Mouse (Mus musculus) kidney, adult 2 months (tissue): ENCODE measurements around the gene Fam168b. TPM values are rescaled to one million over a fixed set of nuclear protein-coding genes. Genes with fewer than 3 reads are reported as not detected.

Experiments
- DNase-seq: peaks from one replicate; pipeline ENCODE4 v3.0.0; 2021
- H3K27ac ChIP-seq: fragments of 200-500 bp; 2 replicates; pipeline ENCODE4 v1.5.1; 2012; ENCODE audit warnings: low read depth, low read length, control low read depth, inconsistent platforms; ENCODE audit not compliant: insufficient read depth
- H3K27me3 ChIP-seq: fragments of 200-500 bp; replicated peaks from 2 replicates; pipeline ENCODE4 v1.6.1; 2012; ENCODE audit warnings: mild to moderate bottlenecking, moderate library complexity, low read length, inconsistent platforms; ENCODE audit not compliant: control insufficient read depth, insufficient read depth
- H3K36me3 ChIP-seq: fragments of 200-500 bp; 2 replicates; pipeline ENCODE4 v1.6.1; 2012; ENCODE audit warnings: mild to moderate bottlenecking, moderate library complexity, low read length, inconsistent platforms; ENCODE audit not compliant: control insufficient read depth, insufficient read depth
- H3K4me1 ChIP-seq: fragments of 200-500 bp; 2 replicates; pipeline ENCODE4 v1.6.1; 2011; ENCODE audit warnings: low read length; ENCODE audit not compliant: control insufficient read depth, insufficient read depth
- H3K4me3 ChIP-seq: fragments of 200-500 bp; 2 replicates; pipeline ENCODE4 v1.5.1; 2011; ENCODE audit warnings: mild to moderate bottlenecking, low read depth, low read length, control low read depth; ENCODE audit not compliant: insufficient read depth
- CTCF ChIP-seq: fragments of 200-500 bp; conservative IDR thresholded peaks from 2 replicates; pipeline ENCODE4 v1.5.1; 2011; ENCODE audit warnings: low read depth, mild to moderate bottlenecking, control low read depth, low read length, moderate library complexity, mixed read lengths; ENCODE audit not compliant: insufficient read depth, insufficient read length
- POLR2A ChIP-seq: fragments of 200-500 bp; IDR thresholded peaks from one replicate; pipeline ENCODE4 v1.6.1; 2011; ENCODE audit warnings: low read depth, low read length, control low read depth
- whole genome bisulfite sequencing: fragments of 180-500 bp; shearing (Covaris S2); methylation state at CpG from one replicate; pipeline ENCODE4 v1.1.7; 2018; 5-methylcytosine and 5-hydroxymethylcytosine counted together
- polyA plus RNA-seq: library from polyadenylated mRNA; depleted of rRNA; stranded (reverse); fragments of >200 nt; gene quantifications from 2 replicates; pipeline ENCODE4 v1.2.3, GENCODE M21; 2012

Gene Fam168b
- polyA plus RNA-seq, 1 experiment = 236 TPM

- Histone ChIP-seq H3K4me1 (peaks cover 24% of the 10 kb centered on the region; the same call in 1 of the 2 replicates), H3K27ac (peak overlapping the region; percentile 86), H3K27me3 (no peaks in the 10 kb centered on the region), H3K4me3 (peak overlapping the region; percentile 46), H3K36me3 (no peaks in the 10 kb centered on the region)
- peak; percentile 77 for DNase-seq
- TF ChIP-seq POLR2A (no peak), CTCF (no peak)
- WGBS = 2% methylated on average over 6 of the region's 6 CpGs
These were observed 8.7 kb upstream of the Fam168b start for GRCm38 (mm10) chr1:34851562-34851961.

GRCm38 (mm10) chr1:34850343-34851136, 7.7 kb upstream of the Fam168b start:
- 31% methylated on average over 10 of the region's 11 CpGs for WGBS
- no peak for TF ChIP-seq POLR2A
- no peak for TF ChIP-seq CTCF
- Histone ChIP-seq H3K4me3 (peak overlapping the region; percentile 82), H3K4me1 (peaks cover 20% of the 10 kb centered on the region; the same call in 1 of the 2 replicates), H3K36me3 (no peaks in the 10 kb centered on the region), H3K27me3 (no peaks in the 10 kb centered on the region), H3K27ac (peak overlapping the region; percentile 86; the same call in 1 of the 2 replicates)
- DNase-seq = peak; percentile 32

GRCm38 (mm10) chr1:34849745-34850342, 7.0 kb upstream of the Fam168b start, which contains the start of gene Plekhb2:
Plekhb2 (plus strand) TSS chr1:34849976.
- under 1% methylated on average over 37 of the region's 40 CpGs for WGBS
- peak within 1 kb of the TSS; percentile 69 for H3K27ac ChIP-seq
- DNase-seq = peak; percentile 96

GRCm38 (mm10) chr1:34847070-34847469, 4.2 kb upstream of the Fam168b start:
- no peak for DNase-seq

More at GRCm38 (mm10) chr1:34849745-34850342, 7.0 kb upstream of the Fam168b start, which contains the start of gene Plekhb2:
- peak within 1 kb of the TSS; percentile 82 for H3K4me3 ChIP-seq
- H3K36me3 ChIP-seq = no peaks in the 10 kb centered on the region
- H3K27me3 ChIP-seq = no peaks in the 10 kb centered on the region
- peaks cover 20% of the 10 kb centered on the region; the same call in 1 of the 2 replicates for H3K4me1 ChIP-seq
- TF ChIP-seq CTCF = no peak
- peak; percentile 78 for TF ChIP-seq POLR2A

GRCm38 (mm10) chr1:34842389-34842861, 440 bp downstream of the Fam168b start:
- TF ChIP-seq POLR2A (no peak), CTCF (no peak)
- Histone ChIP-seq H3K4me1 (peaks cover 23% of the 10 kb centered on the region), H3K36me3 (no peaks in the 10 kb centered on the region; the same call in 1 of the 2 replicates), H3K27ac (peak overlapping the region; percentile 91), H3K27me3 (no peaks in the 10 kb centered on the region), H3K4me3 (peak overlapping the region; percentile 97)
- no peak for DNase-seq
- 1% methylated on average over 48 of the region's 51 CpGs for WGBS

More at GRCm38 (mm10) chr1:34847070-34847469, 4.2 kb upstream of the Fam168b start:
- Histone ChIP-seq H3K36me3 (no peaks in the 10 kb centered on the region), H3K4me1 (peaks cover 13% of the 10 kb centered on the region), H3K27me3 (no peaks in the 10 kb centered on the region), H3K4me3 (no peak overlapping the region), H3K27ac (no peak overlapping the region)
- TF ChIP-seq CTCF = no peak
- TF ChIP-seq POLR2A = no peak
- WGBS = 94% methylated on average over 3 of the region's 3 CpGs

GRCm38 (mm10) chr1:34841709-34842388, 1.0 kb downstream of the Fam168b start:
- Histone ChIP-seq H3K4me3 (peak overlapping the region; percentile 97), H3K27me3 (no peaks in the 10 kb centered on the region), H3K4me1 (peaks cover 25% of the 10 kb centered on the region), H3K36me3 (no peaks in the 10 kb centered on the region; the same call in 1 of the 2 replicates), H3K27ac (peak overlapping the region; percentile 91)
- 1% methylated on average over 12 of the region's 12 CpGs for WGBS
- TF ChIP-seq POLR2A = no peak
- no peak for TF ChIP-seq CTCF
- peak; percentile 60 for DNase-seq

- TF ChIP-seq CTCF (no peak), POLR2A (no peak)
- DNase-seq = no peak
- H3K4me3 ChIP-seq = peak overlapping the region; percentile 3; the same call in 1 of the 2 replicates
- no peak overlapping the region for H3K27ac ChIP-seq
- WGBS = 57% methylated on average over 12 of the region's 12 CpGs
- H3K27me3 ChIP-seq = no peaks in the 10 kb centered on the region
- H3K36me3 ChIP-seq = no peaks in the 10 kb centered on the region; the same call in 1 of the 2 replicates
- peaks cover 29% of the 10 kb centered on the region for H3K4me1 ChIP-seq
These were observed 3.6 kb downstream of the Fam168b start for GRCm38 (mm10) chr1:34839241-34839640.
